Mouse (Mus musculus) lung, embryonic 16.5 days (tissue): ENCODE results near the gene Ptprj. TPM values are rescaled to one million over a fixed set of nuclear protein-coding genes. Genes with fewer than 3 reads are reported as not detected.

Source experiments
- ATAC-seq: fragments of 200-750 bp; cut with Nextera tagmentation; 2 replicates; pipeline ENCODE4 v1.8.0; 2017; ENCODE audit warnings: low read depth, mild to moderate bottlenecking, moderate library complexity
- H3K27ac ChIP-seq: fragments of 300-500 bp; sonication (generic); 2 replicates; pipeline ENCODE4 v1.5.1; 2014; ENCODE audit warnings: mild to moderate bottlenecking, control low read depth, low read length
- H3K27me3 ChIP-seq: fragments of 300-500 bp; sonication (generic); 2 replicates; pipeline ENCODE4 v1.6.1; 2014; ENCODE audit warnings: low read depth, low read length, mixed read lengths; ENCODE audit not compliant: control insufficient read depth, insufficient read depth
- H3K36me3 ChIP-seq: fragments of 300-500 bp; sonication (generic); 2 replicates; pipeline ENCODE4 v1.6.1; 2014; ENCODE audit warnings: low read length; ENCODE audit not compliant: control insufficient read depth, insufficient read depth
- H3K4me1 ChIP-seq: fragments of 300-500 bp; sonication (generic); replicated peaks from 2 replicates; pipeline ENCODE4 v1.6.1; 2014; ENCODE audit warnings: low read length, mixed read lengths; ENCODE audit not compliant: control insufficient read depth, insufficient read depth
- H3K4me2 ChIP-seq: fragments of 300-500 bp; sonication (generic); 2 replicates; pipeline ENCODE4 v1.6.1; 2014; ENCODE audit warnings: low read depth, low read length, control low read depth
- H3K4me3 ChIP-seq: fragments of 300-500 bp; sonication (generic); 2 replicates; pipeline ENCODE4 v1.5.1; 2014; ENCODE audit warnings: mild to moderate bottlenecking, low read length, control low read depth
- H3K9ac ChIP-seq: fragments of 300-500 bp; sonication (generic); 2 replicates; pipeline ENCODE4 v1.6.1; 2014; ENCODE audit warnings: low read length, control low read depth
- H3K9me3 ChIP-seq: fragments of 300-500 bp; sonication (generic); 2 replicates; pipeline ENCODE4 v1.6.1; 2016; ENCODE audit warnings: low read length; ENCODE audit not compliant: control insufficient read depth
- WGBS: fragments of 180-500 bp; shearing (Covaris S2); extraction: QIAGEN DNeasy Blood & Tissue Kit; methylation state at CpG from one replicate; pipeline ENCODE4 v1.1.7; 2014; 5-methylcytosine and 5-hydroxymethylcytosine counted together
- polyA plus RNA-seq: library from polyadenylated mRNA; unstranded; fragments of >200 nt; fragmentation: Nextera tagmentation; extraction: Ambion mirVana; gene quantifications from 2 replicates; pipeline ENCODE4 v1.2.1, GENCODE M21; 2015

Ptprj gene
- polyA plus RNA-seq, 1 experiment from 2014 or later, result 2.7 TPM

GRCm38 (mm10) chr2:90557913-90558312 lies 22.5 kb downstream of the Ptprj start:
- Histone ChIP-seq H3K4me3 (no peak overlapping the region), H3K9ac (no peak overlapping the region), H3K4me2 (no peak overlapping the region), H3K27me3 (no peaks in the 10 kb centered on the region), H3K27ac (no peak overlapping the region), H3K9me3 (no peaks in the 10 kb centered on the region), H3K4me1 (peaks cover 7% of the 10 kb centered on the region; the same call in 1 of the 2 replicates), H3K36me3 (no peaks in the 10 kb centered on the region)
- no peak for ATAC-seq
- 72% methylated on average over 3 of the region's 3 CpGs for WGBS

GRCm38 (mm10) chr2:90555744-90556143 lies 24.7 kb downstream of the Ptprj start:
- ATAC-seq, result no peak
- Histone ChIP-seq H3K4me1 (no peaks in the 10 kb centered on the region), H3K9ac (no peak overlapping the region), H3K9me3 (no peaks in the 10 kb centered on the region), H3K4me2 (no peak overlapping the region), H3K36me3 (no peaks in the 10 kb centered on the region), H3K27ac (no peak overlapping the region), H3K27me3 (no peaks in the 10 kb centered on the region), H3K4me3 (no peak overlapping the region)
- 82% methylated on average over 5 of the region's 5 CpGs for WGBS

- ATAC-seq, result no peak
- Histone ChIP-seq H3K4me2 (no peak overlapping the region), H3K36me3 (no peaks in the 10 kb centered on the region), H3K9me3 (no peaks in the 10 kb centered on the region), H3K4me1 (no peaks in the 10 kb centered on the region), H3K4me3 (no peak overlapping the region), H3K27me3 (no peaks in the 10 kb centered on the region), H3K9ac (no peak overlapping the region), H3K27ac (no peak overlapping the region)
- WGBS, result 71% methylated on average over 4 of the region's 4 CpGs
Measured at GRCm38 (mm10) chr2:90554806-90555205, 25.6 kb downstream of the Ptprj start.

- Histone ChIP-seq H3K4me1 (no peaks in the 10 kb centered on the region), H3K4me2 (no peak overlapping the region), H3K9ac (no peak overlapping the region), H3K36me3 (no peaks in the 10 kb centered on the region), H3K9me3 (no peaks in the 10 kb centered on the region), H3K4me3 (no peak overlapping the region), H3K27ac (no peak overlapping the region), H3K27me3 (no peaks in the 10 kb centered on the region)
- 64% methylated on average over 4 of the region's 4 CpGs for WGBS
- peak; percentile 41; the same call in 1 of the 2 replicates for ATAC-seq
Measured at GRCm38 (mm10) chr2:90553861-90554260, 26.6 kb downstream of the Ptprj start.

GRCm38 (mm10) chr2:90550656-90551055 lies 29.8 kb downstream of the Ptprj start:
- H3K4me1 ChIP-seq, result 0 out of 2 replicates have a peak, but pooled peaks cover 4% of the 10 kb centered on the region
- H3K9ac ChIP-seq, result no peak overlapping the region
- 90% methylated on average over 6 of the region's 6 CpGs for WGBS
- no peaks in the 10 kb centered on the region for H3K36me3 ChIP-seq
- H3K9me3 ChIP-seq, result no peaks in the 10 kb centered on the region
- no peak overlapping the region for H3K27ac ChIP-seq
- no peak for ATAC-seq
- H3K4me2 ChIP-seq, result no peak overlapping the region
- H3K4me3 ChIP-seq, result no peak overlapping the region
- no peaks in the 10 kb centered on the region for H3K27me3 ChIP-seq

- Histone ChIP-seq H3K9me3 (no peaks in the 10 kb centered on the region), H3K27ac (no peak overlapping the region), H3K4me2 (no peak overlapping the region), H3K36me3 (no peaks in the 10 kb centered on the region), H3K4me1 (0 out of 2 replicates have a peak, but pooled peaks cover 4% of the 10 kb centered on the region), H3K27me3 (no peaks in the 10 kb centered on the region), H3K9ac (no peak overlapping the region), H3K4me3 (no peak overlapping the region)
- WGBS, result 67% methylated on average over 5 of the region's 5 CpGs
- no peak for ATAC-seq
Measured at GRCm38 (mm10) chr2:90548541-90548940, 31.9 kb downstream of the Ptprj start.

- Histone ChIP-seq H3K9me3 (no peaks in the 10 kb centered on the region), H3K27ac (no peak overlapping the region), H3K27me3 (no peaks in the 10 kb centered on the region), H3K9ac (no peak overlapping the region), H3K36me3 (no peaks in the 10 kb centered on the region), H3K4me2 (no peak overlapping the region), H3K4me3 (no peak overlapping the region), H3K4me1 (0 out of 2 replicates have a peak, but pooled peaks cover 4% of the 10 kb centered on the region)
- WGBS, result 83% methylated on average over 5 of the region's 5 CpGs
- no peak for ATAC-seq
Measured at GRCm38 (mm10) chr2:90547144-90547609, 33.3 kb downstream of the Ptprj start.

- Histone ChIP-seq H3K36me3 (no peaks in the 10 kb centered on the region), H3K9ac (no peak overlapping the region), H3K9me3 (no peaks in the 10 kb centered on the region), H3K27me3 (no peaks in the 10 kb centered on the region), H3K4me2 (no peak overlapping the region), H3K27ac (no peak overlapping the region), H3K4me1 (0 out of 2 replicates have a peak, but pooled peaks cover 4% of the 10 kb centered on the region), H3K4me3 (no peak overlapping the region)
- ATAC-seq, result no peak
- WGBS, result 71% methylated on average over 5 of the region's 5 CpGs
Measured at GRCm38 (mm10) chr2:90545261-90545660, 35.2 kb downstream of the Ptprj start.

- H3K4me2 ChIP-seq, result no peak overlapping the region
- 92% methylated on average over 3 of the region's 3 CpGs for WGBS
- H3K36me3 ChIP-seq, result no peaks in the 10 kb centered on the region
- H3K9ac ChIP-seq, result no peak overlapping the region
- H3K27ac ChIP-seq, result no peak overlapping the region
- H3K27me3 ChIP-seq, result no peaks in the 10 kb centered on the region
- no peak for ATAC-seq
- H3K4me1 ChIP-seq, result 0 out of 2 replicates have a peak, but pooled peaks cover 4% of the 10 kb centered on the region
- H3K4me3 ChIP-seq, result no peak overlapping the region
- H3K9me3 ChIP-seq, result no peaks in the 10 kb centered on the region
Measured at GRCm38 (mm10) chr2:90543989-90544388, 36.5 kb downstream of the Ptprj start.
